Mouse (Mus musculus): ENCODE results near the gene Zfp771.

GRCm38 (mm10) chr7:127206606-127207005, 37.5 kb upstream of the Zfp771 start:
- TF ChIP-seq CTCF (IDR thresholded peaks at IDR 0.05; ENCODE audit: low read depth, low read length) (no peak), GATA1 (IDR thresholded peaks at IDR 0.05; ENCODE audit: borderline replicate concordance, low read length) (no peak), POLR2AphosphoS5 (IDR thresholded peaks at IDR 0.05; ENCODE audit: insufficient replicate concordance, low read depth, low read length) (no peak)

Data from G1E (cell line).